Mouse (Mus musculus): ENCODE data around the gene Greb1. TPM values are rescaled to one million over a fixed set of nuclear protein-coding genes. Genes with fewer than 3 reads are reported as not detected.

The Greb1 gene
- polyA plus RNA-seq, 2 experiments, result 1.1 to 3.2 TPM

GRCm38 (mm10) chr12:16726229-16726628, 74.5 kb downstream of the Greb1 start:
- no peak overlapping the region for H3K27ac ChIP-seq (replicated peaks; ENCODE audit: low read depth, low read length)
- no peaks in the 10 kb centered on the region for H3K27me3 ChIP-seq (ENCODE audit: control insufficient read depth, insufficient read depth, low read length)
- no peaks in the 10 kb centered on the region for H3K36me3 ChIP-seq (ENCODE audit: control insufficient read depth, insufficient read depth, low read length)
- no peaks in the 10 kb centered on the region for H3K9me3 ChIP-seq (ENCODE audit: control insufficient read depth, low read length)
- no peak for DNase-seq (ENCODE audit: low spot score)
- H3K4me2 ChIP-seq (replicated peaks; ENCODE audit: low read depth, low read length, severe bottlenecking), result no peak overlapping the region
- WGBS, result 54% methylated on average over 3 of the region's 3 CpGs
- no peak for ATAC-seq (ENCODE audit: low FRiP score, low read depth)
- peaks cover 5% of the 10 kb centered on the region for H3K4me1 ChIP-seq (ENCODE audit: control insufficient read depth, insufficient read depth, low read length)
- TF ChIP-seq POLR2A (IDR thresholded peaks at IDR 0.05; ENCODE audit: borderline replicate concordance, extremely low read depth, insufficient read depth, insufficient read length), result no peak
- no peak overlapping the region for H3K9ac ChIP-seq (ENCODE audit: low read depth, low read length, severe bottlenecking)
- no peak overlapping the region for H3K4me3 ChIP-seq (replicated peaks; ENCODE audit: low read length)

GRCm38 (mm10) chr12:16723601-16724000, 77.1 kb downstream of the Greb1 start:
- no peak for TF ChIP-seq POLR2A (IDR thresholded peaks at IDR 0.05; ENCODE audit: borderline replicate concordance, extremely low read depth, insufficient read depth, insufficient read length)
- DNase-seq (ENCODE audit: low spot score) (no peak), ATAC-seq (ENCODE audit: low FRiP score, low read depth) (no peak)
- Histone ChIP-seq H3K4me3 (replicated peaks; ENCODE audit: low read length) (no peak overlapping the region), H3K4me2 (replicated peaks; ENCODE audit: low read depth, low read length, severe bottlenecking) (no peak overlapping the region), H3K4me1 (ENCODE audit: control insufficient read depth, insufficient read depth, low read length) (no peaks in the 10 kb centered on the region), H3K27ac (replicated peaks; ENCODE audit: low read depth, low read length) (no peak overlapping the region), H3K27me3 (ENCODE audit: control insufficient read depth, insufficient read depth, low read length) (no peaks in the 10 kb centered on the region), H3K9me3 (ENCODE audit: control insufficient read depth, low read length) (no peaks in the 10 kb centered on the region), H3K9ac (ENCODE audit: low read depth, low read length, severe bottlenecking) (no peak overlapping the region), H3K36me3 (ENCODE audit: control insufficient read depth, insufficient read depth, low read length) (no peaks in the 10 kb centered on the region)
- WGBS, result 48% methylated on average over 3 of the region's 3 CpGs

GRCm38 (mm10) chr12:16718660-16719315, 81.9 kb downstream of the Greb1 start:
- no peaks in the 10 kb centered on the region for H3K4me1 ChIP-seq (ENCODE audit: control insufficient read depth, insufficient read depth, low read length)
- TF ChIP-seq POLR2A (IDR thresholded peaks at IDR 0.05; ENCODE audit: borderline replicate concordance, extremely low read depth, insufficient read depth, insufficient read length), result no peak
- no peak overlapping the region for H3K4me2 ChIP-seq (replicated peaks; ENCODE audit: low read depth, low read length, severe bottlenecking)
- no peak overlapping the region for H3K27ac ChIP-seq (replicated peaks; ENCODE audit: low read depth, low read length)
- peak; percentile 69 for DNase-seq (ENCODE audit: low spot score)
- H3K9ac ChIP-seq (ENCODE audit: low read depth, low read length, severe bottlenecking), result no peak overlapping the region
- H3K4me3 ChIP-seq (replicated peaks; ENCODE audit: low read length), result no peak overlapping the region
- no peak; the same call in 1 of the 2 replicates for ATAC-seq (ENCODE audit: low FRiP score, low read depth)
- WGBS, result 46% methylated on average over 8 of the region's 8 CpGs
- H3K9me3 ChIP-seq (ENCODE audit: control insufficient read depth, low read length), result no peaks in the 10 kb centered on the region
- H3K27me3 ChIP-seq (ENCODE audit: control insufficient read depth, insufficient read depth, low read length), result no peaks in the 10 kb centered on the region
- H3K36me3 ChIP-seq (ENCODE audit: control insufficient read depth, insufficient read depth, low read length), result no peaks in the 10 kb centered on the region

GRCm38 (mm10) chr12:16717653-16718052, 83.0 kb downstream of the Greb1 start:
- Histone ChIP-seq H3K4me1 (ENCODE audit: control insufficient read depth, insufficient read depth, low read length) (no peaks in the 10 kb centered on the region), H3K27ac (replicated peaks; ENCODE audit: low read depth, low read length) (no peak overlapping the region), H3K4me2 (replicated peaks; ENCODE audit: low read depth, low read length, severe bottlenecking) (no peak overlapping the region), H3K9ac (ENCODE audit: low read depth, low read length, severe bottlenecking) (no peak overlapping the region), H3K27me3 (ENCODE audit: control insufficient read depth, insufficient read depth, low read length) (no peaks in the 10 kb centered on the region), H3K9me3 (ENCODE audit: control insufficient read depth, low read length) (no peaks in the 10 kb centered on the region), H3K36me3 (ENCODE audit: control insufficient read depth, insufficient read depth, low read length) (no peaks in the 10 kb centered on the region), H3K4me3 (replicated peaks; ENCODE audit: low read length) (no peak overlapping the region)
- WGBS, result 68% methylated on average over 1 of the region's 1 CpGs
- ATAC-seq (ENCODE audit: low FRiP score, low read depth) (no peak), DNase-seq (ENCODE audit: low spot score) (peak; percentile 23)
- no peak for TF ChIP-seq POLR2A (IDR thresholded peaks at IDR 0.05; ENCODE audit: borderline replicate concordance, extremely low read depth, insufficient read depth, insufficient read length)

GRCm38 (mm10) chr12:16714616-16715015, 86.1 kb downstream of the Greb1 start:
- Histone ChIP-seq H3K36me3 (ENCODE audit: control insufficient read depth, insufficient read depth, low read length) (no peaks in the 10 kb centered on the region), H3K4me3 (replicated peaks; ENCODE audit: low read length) (no peak overlapping the region), H3K4me1 (ENCODE audit: control insufficient read depth, insufficient read depth, low read length) (no peaks in the 10 kb centered on the region), H3K9me3 (ENCODE audit: control insufficient read depth, low read length) (no peaks in the 10 kb centered on the region), H3K4me2 (replicated peaks; ENCODE audit: low read depth, low read length, severe bottlenecking) (no peak overlapping the region), H3K9ac (ENCODE audit: low read depth, low read length, severe bottlenecking) (no peak overlapping the region), H3K27me3 (ENCODE audit: control insufficient read depth, insufficient read depth, low read length) (no peaks in the 10 kb centered on the region), H3K27ac (replicated peaks; ENCODE audit: low read depth, low read length) (no peak overlapping the region)
- no peak for ATAC-seq (ENCODE audit: low FRiP score, low read depth)
- 80% methylated on average over 10 of the region's 10 CpGs for WGBS
- no peak for DNase-seq (ENCODE audit: low spot score)
- TF ChIP-seq POLR2A (IDR thresholded peaks at IDR 0.05; ENCODE audit: borderline replicate concordance, extremely low read depth, insufficient read depth, insufficient read length), result no peak

All from limb, embryonic 14.5 days (tissue).